Mouse (Mus musculus) midbrain, embryonic 15.5 days (tissue): ENCODE results near the gene LTO1. TPM values are rescaled to one million over a fixed set of nuclear protein-coding genes. Genes with fewer than 3 reads are reported as not detected.

Experiments
- polyA plus RNA-seq: library from polyadenylated mRNA; unstranded; fragments of >200 nt; fragmentation: Nextera tagmentation; extraction: Ambion mirVana; gene quantifications from 2 replicates; pipeline ENCODE4 v1.2.1, GENCODE M21; 2015

LTO1 gene
- polyA plus RNA-seq, 1 experiment from 2014 or later = 33.6 TPM

Other genes starting within 250 kb of the LTO1 start
- gene Ano1, start 163.1 kb upstream of the LTO1 start, polyA plus RNA-seq = 11.7 and 13.0 TPM in 2 replicates
- gene Fgf3, start 77.0 kb upstream of the LTO1 start, polyA plus RNA-seq = 2.9 and 4.8 TPM in 2 replicates
- not detected in 2 replicates for gene Fgf4, start 67.7 kb upstream of the LTO1 start, polyA plus RNA-seq
- gene Fgf15, start 18.6 kb upstream of the LTO1 start, polyA plus RNA-seq = 26.7 and 26.8 TPM in 2 replicates
- 39.4 and 40.8 TPM in 2 replicates for gene Ccnd1, start 24.8 kb downstream of the LTO1 start, polyA plus RNA-seq